Mouse (Mus musculus) brain, embryonic 14.5 days (tissue): Measurements from ENCODE around the gene Lyg1.

ENCODE experiments used
- CTCF ChIP-seq: fragments of 200-500 bp; IDR thresholded peaks from 2 replicates; pipeline ENCODE4 v1.5.1; 2012; ENCODE audit warnings: inconsistent platforms, mild to moderate bottlenecking, moderate library complexity, borderline replicate concordance; ENCODE audit not compliant: insufficient read depth, insufficient read length; ENCODE audit errors: extremely low read depth
- POLR2A ChIP-seq: fragments of 200-500 bp; IDR thresholded peaks from 2 replicates; pipeline ENCODE4 v1.6.1; 2012; ENCODE audit warnings: mild to moderate bottlenecking, inconsistent platforms, borderline replicate concordance; ENCODE audit not compliant: poor library complexity, insufficient read depth, insufficient read length, severe bottlenecking; ENCODE audit errors: extremely low read depth

GRCm38 (mm10) chr1:37948906-37949305, 8.7 kb downstream of the Lyg1 start:
- TF ChIP-seq CTCF: no peak
- no peak for TF ChIP-seq POLR2A
